In the genomic region with DNA sequence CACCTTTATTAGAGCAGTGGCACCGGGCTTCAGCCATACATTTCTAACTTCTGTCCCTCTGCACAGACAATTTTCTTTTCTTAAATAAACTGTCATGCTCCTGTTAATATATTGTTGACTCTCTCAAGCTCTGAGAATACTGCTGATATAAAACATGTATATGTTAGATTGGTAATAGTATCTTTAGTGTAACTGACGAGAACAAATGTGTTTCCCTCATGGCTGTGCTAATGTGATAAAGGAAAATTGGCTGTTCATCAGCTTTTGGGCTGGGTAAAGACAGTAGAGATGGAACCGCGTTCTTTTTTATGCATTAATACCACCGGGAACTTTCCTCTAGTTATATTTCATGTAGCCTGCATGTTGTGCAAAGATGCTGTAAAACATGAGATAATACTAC, we compare ENCODE assay signal across 21 mouse cellular contexts. TPM values are rescaled to one million over a fixed set of nuclear protein-coding genes. Genes with fewer than 3 reads are reported as not detected.
"Had no signal": no experiment of that assay in that cellular context is flagged by ENCODE, and none has a peak within 500 bp of the region (broad histone marks: within the 10 kb centered on the region; RNA-seq: fewer than 3 reads in every experiment).

No protein-coding gene starts in this region.

- H3K4me1 ChIP-seq: neural tube, embryonic 15.5 days; stomach, embryonic 15.5 days had no signal

- H3K27me3 ChIP-seq: neural tube, embryonic 15.5 days; stomach, embryonic 15.5 days had no signal

- H3K9ac ChIP-seq: neural tube, embryonic 15.5 days; stomach, embryonic 15.5 days had no signal

- DNase-seq: retina, postnatal 1 day; right cerebral cortex, adult 18-20 months; right cerebral cortex, postnatal 14 days; right cerebral cortex, postnatal 25 days; right cerebral cortex, postnatal 4 days; spleen, adult 18-20 months; thymus, adult 18-20 months; thymus, adult 2 months; thymus, postnatal 14 days; thymus, postnatal 25 days; thymus, postnatal 36 days; thymus, postnatal 4 days had no signal

- H3K36me3 ChIP-seq: neural tube, embryonic 15.5 days; stomach, embryonic 15.5 days had no signal

- H3K9me3 ChIP-seq: neural tube, embryonic 15.5 days; stomach, embryonic 15.5 days had no signal

- H3K27ac ChIP-seq: neural tube, embryonic 15.5 days; stomach, embryonic 15.5 days; stomach, postnatal 0 days had no signal

- H3K4me3 ChIP-seq: neural tube, embryonic 15.5 days; stomach, embryonic 15.5 days had no signal

- H3K4me2 ChIP-seq: neural tube, embryonic 15.5 days; stomach, embryonic 15.5 days had no signal

RNA-seq across cellular contexts. Expression of a gene that starts 54.8 kb away (rescaled TPM):
- total RNA-seq: neutrophil, adult 5-6 weeks had no signal
- polyA plus RNA-seq: small intestine, adult 2 months; spleen, adult 2 months; stomach, embryonic 14.5 days; stomach, embryonic 16.5 days; stomach, postnatal 0 days; thymus, postnatal 0 days had no signal
